Mouse (Mus musculus): ENCODE measurements around the gene Mtx1. TPM values are rescaled to one million over a fixed set of nuclear protein-coding genes. Genes with fewer than 3 reads are reported as not detected.
"Not testable (repeated sequence)": the region's sequence is repeated elsewhere in the genome, so short reads cannot be mapped to it uniquely, and the experiment has no call there.

Gene Mtx1
- polyA plus RNA-seq, 1 experiment from 2014 or later: 167 TPM

- Histone ChIP-seq H3K9me3 (replicated peaks) (no peaks in the 10 kb centered on the region), H3K27me3 (replicated peaks) (no peaks in the 10 kb centered on the region), H3K4me2 (peak within 1 kb of the TSS; percentile 89), H3K4me1 (peaks cover 31% of the 10 kb centered on the region), H3K4me3 (peak within 1 kb of the TSS; percentile 82), H3K9ac (peak within 1 kb of the TSS; percentile 84), H3K36me3 (peaks cover 82% of the 10 kb centered on the region), H3K27ac (peak within 1 kb of the TSS; percentile 80)
- ATAC-seq: peak; percentile 92
- under 1% methylated on average over 43 of the region's 43 CpGs for WGBS (ENCODE audit: insufficient replicate concordance)
Measured at GRCm38 (mm10) chr3:89177242-89178106, 49.4 kb downstream of the Mtx1 start, which contains the start of gene Scamp3. Scamp3 (plus strand) TSS chr3:89177473.

GRCm38 (mm10) chr3:89176421-89176820 is 50.5 kb downstream of the Mtx1 start:
- Histone ChIP-seq H3K27ac (peak overlapping the region; percentile 30; the same call in 1 of the 2 replicates), H3K9ac (peak overlapping the region; percentile 0; the same call in 1 of the 2 replicates), H3K36me3 (peaks cover 82% of the 10 kb centered on the region), H3K9me3 (replicated peaks) (no peaks in the 10 kb centered on the region), H3K4me2 (peak overlapping the region; percentile 89), H3K27me3 (replicated peaks) (no peaks in the 10 kb centered on the region), H3K4me1 (peaks cover 24% of the 10 kb centered on the region), H3K4me3 (no peak overlapping the region)
- WGBS (ENCODE audit: insufficient replicate concordance): 84% methylated on average over 7 of the region's 7 CpGs
- ATAC-seq: no peak

GRCm38 (mm10) chr3:89175544-89175943 is 51.3 kb downstream of the Mtx1 start:
- Histone ChIP-seq H3K27ac (no peak overlapping the region), H3K4me1 (peaks cover 24% of the 10 kb centered on the region), H3K4me2 (no peak overlapping the region), H3K4me3 (no peak overlapping the region), H3K9me3 (replicated peaks) (no peaks in the 10 kb centered on the region), H3K9ac (no peak overlapping the region), H3K27me3 (replicated peaks) (no peaks in the 10 kb centered on the region), H3K36me3 (peaks cover 82% of the 10 kb centered on the region)
- 85% methylated on average over 10 of the region's 10 CpGs for WGBS (ENCODE audit: insufficient replicate concordance)
- no peak for ATAC-seq

DNA sequence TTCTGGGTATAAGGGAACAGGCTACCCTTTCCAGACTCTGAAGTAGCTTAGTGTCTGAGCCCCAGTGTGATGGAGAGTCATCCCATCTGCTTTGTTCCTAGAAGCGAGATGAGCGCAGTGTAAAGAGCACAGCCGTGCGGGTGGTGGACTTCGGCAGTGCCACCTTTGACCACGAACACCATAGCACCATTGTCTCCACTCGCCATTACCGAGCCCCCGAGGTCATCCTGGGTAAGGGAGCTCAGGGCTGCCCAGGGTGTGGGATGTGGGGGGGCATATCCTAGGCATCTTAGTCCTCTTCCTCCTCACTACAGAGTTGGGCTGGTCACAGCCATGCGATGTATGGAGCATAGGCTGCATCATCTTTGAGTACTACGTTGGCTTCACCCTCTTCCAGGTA is 52.0 kb downstream of the Mtx1 start:
- Histone ChIP-seq H3K27me3 (replicated peaks) (no peaks in the 10 kb centered on the region), H3K4me3 (no peak overlapping the region), H3K4me1 (peaks cover 24% of the 10 kb centered on the region), H3K9ac (0 out of 2 replicates have a peak overlapping the region, but pooled peaks have one; percentile 12), H3K27ac (no peak overlapping the region), H3K9me3 (replicated peaks) (no peaks in the 10 kb centered on the region), H3K4me2 (no peak overlapping the region), H3K36me3 (peaks cover 82% of the 10 kb centered on the region)
- ATAC-seq: no peak
- WGBS (ENCODE audit: insufficient replicate concordance): 88% methylated on average over 11 of the region's 11 CpGs

DNA sequence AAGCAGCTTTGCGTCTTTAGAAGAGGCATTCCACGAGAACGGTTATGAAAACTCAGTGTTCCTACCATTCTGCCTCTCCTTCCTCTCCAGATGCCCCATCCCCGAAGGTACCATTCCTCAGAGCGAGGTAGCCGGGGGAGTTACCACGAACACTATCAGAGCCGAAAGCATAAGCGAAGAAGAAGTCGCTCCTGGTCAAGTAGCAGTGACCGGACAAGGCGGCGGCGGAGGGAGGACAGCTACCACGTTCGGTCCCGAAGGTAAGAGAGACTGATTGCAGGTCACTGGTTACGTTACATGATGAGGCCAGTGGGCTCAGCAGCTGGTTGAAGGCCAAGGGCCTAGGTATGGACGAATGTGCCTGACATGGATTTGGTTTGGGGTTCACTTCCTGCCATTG is 59.9 kb downstream of the Mtx1 start:
- 88% methylated on average over 19 of the region's 19 CpGs for WGBS (ENCODE audit: insufficient replicate concordance)
- Histone ChIP-seq H3K4me1 (peaks cover 31% of the 10 kb centered on the region), H3K4me2 (peak overlapping the region; percentile 74; the same call in 1 of the 2 replicates), H3K27me3 (replicated peaks) (no peaks in the 10 kb centered on the region), H3K36me3 (peaks cover 58% of the 10 kb centered on the region), H3K9me3 (replicated peaks) (no peaks in the 10 kb centered on the region), H3K4me3 (no peak overlapping the region), H3K9ac (no peak overlapping the region), H3K27ac (no peak overlapping the region)
- no peak for ATAC-seq

DNA sequence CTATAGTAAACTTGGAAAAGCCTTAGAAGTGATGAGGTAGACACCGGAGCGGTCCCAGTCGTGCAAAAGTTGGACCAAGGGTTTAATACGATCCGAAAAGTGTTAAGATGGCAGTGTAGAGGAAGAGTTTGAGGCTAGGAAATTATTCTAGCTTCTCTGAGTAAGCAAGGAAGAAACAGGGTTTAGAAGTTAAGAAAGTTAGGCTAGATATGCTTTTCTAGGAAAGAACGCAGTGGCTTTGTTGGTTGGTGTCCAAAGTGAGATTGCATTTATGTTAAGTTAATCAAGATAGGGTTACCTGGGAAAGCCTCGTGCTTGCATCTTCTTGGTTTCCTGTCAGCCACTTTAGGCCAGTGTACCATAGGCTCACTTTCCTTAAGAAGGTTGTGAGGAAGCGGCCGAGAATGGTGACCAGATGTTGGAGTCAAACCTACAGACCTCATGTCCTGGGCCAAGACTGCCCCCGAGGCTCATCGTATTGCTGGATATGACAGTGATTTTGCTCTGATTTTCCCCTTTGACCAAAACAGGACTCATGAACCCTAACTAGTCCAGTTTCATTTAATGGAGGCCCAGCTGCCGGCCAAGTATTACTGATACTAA is 61.5 kb downstream of the Mtx1 start:
- Histone ChIP-seq H3K4me3 (peak overlapping the region; percentile 89), H3K27ac (peak overlapping the region; percentile 97), H3K4me1 (peaks cover 37% of the 10 kb centered on the region), H3K36me3 (peaks cover 42% of the 10 kb centered on the region), H3K27me3 (replicated peaks) (no peaks in the 10 kb centered on the region), H3K9me3 (replicated peaks) (no peaks in the 10 kb centered on the region), H3K9ac (peak overlapping the region; percentile 93), H3K4me2 (peak overlapping the region; percentile 74)
- 15% methylated on average over 12 of the region's 12 CpGs for WGBS (ENCODE audit: insufficient replicate concordance)
- ATAC-seq: no peak

DNA sequence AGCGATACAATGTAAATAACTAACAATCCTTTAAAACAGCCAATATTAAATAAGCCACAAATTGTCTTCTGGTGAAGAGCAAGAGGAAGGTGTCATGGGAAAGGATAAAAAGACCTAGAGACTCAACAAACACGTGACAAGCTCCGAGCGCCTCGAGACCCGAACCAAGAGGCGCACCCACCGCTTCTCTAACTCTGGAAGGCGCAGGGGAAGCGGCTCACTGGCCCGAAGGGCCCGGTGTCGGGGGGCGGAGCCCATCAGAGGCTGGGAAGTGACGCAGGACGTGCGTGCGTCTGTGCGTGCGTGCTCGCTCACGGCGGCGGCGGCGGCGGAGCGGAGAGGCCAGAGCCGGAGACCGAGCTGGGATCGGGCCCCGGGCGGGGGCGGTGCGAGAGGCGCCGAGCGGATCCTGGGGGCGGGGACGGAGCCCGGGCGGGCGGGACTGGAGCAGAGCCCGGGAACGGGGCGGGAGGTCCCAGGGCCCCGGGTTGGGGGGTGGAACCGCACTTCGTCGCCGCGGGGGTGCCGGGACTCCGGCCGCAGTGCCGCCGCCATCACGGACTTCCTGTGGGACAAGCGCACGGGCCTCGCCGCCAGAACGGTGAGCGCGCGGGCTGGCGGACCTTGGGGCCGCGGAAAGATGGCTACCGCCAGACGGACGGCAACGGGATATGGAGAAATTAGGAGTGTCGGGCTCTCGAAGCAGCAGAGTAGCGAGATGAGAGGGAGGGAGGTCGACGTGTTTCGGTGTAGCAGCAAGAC is 62.2 kb downstream of the Mtx1 start, which contains the start of gene Clk2:
Gene Clk2 (plus strand): TSS at position 290 of the 762 bp plus-strand sequence.
- peak within 1 kb of the TSS; percentile 97 for H3K27ac ChIP-seq
- H3K4me2 ChIP-seq: peak within 1 kb of the TSS; percentile 74
- peaks cover 44% of the 10 kb centered on the region for H3K4me1 ChIP-seq
- H3K4me3 ChIP-seq: peak within 1 kb of the TSS; percentile 89
- under 1% methylated on average over 77 of the region's 79 CpGs for WGBS (ENCODE audit: insufficient replicate concordance)
- H3K27me3 ChIP-seq (replicated peaks): peaks cover 2% of the 10 kb centered on the region; the same call in 1 of the 2 replicates
- peak; percentile 98 for ATAC-seq
- H3K9ac ChIP-seq: peak within 1 kb of the TSS; percentile 93
- H3K36me3 ChIP-seq: peaks cover 35% of the 10 kb centered on the region
- no peaks in the 10 kb centered on the region for H3K9me3 ChIP-seq (replicated peaks)

- Histone ChIP-seq H3K9ac (peak overlapping the region; percentile 93), H3K4me2 (peak overlapping the region; percentile 74), H3K4me1 (peaks cover 54% of the 10 kb centered on the region), H3K27ac (peak overlapping the region; percentile 97; the same call in 1 of the 2 replicates), H3K36me3 (peaks cover 26% of the 10 kb centered on the region), H3K4me3 (peak overlapping the region; percentile 89), H3K27me3 (replicated peaks) (peaks cover 11% of the 10 kb centered on the region), H3K9me3 (replicated peaks) (no peaks in the 10 kb centered on the region)
- no peak for ATAC-seq
- 54% methylated on average over 5 of the region's 5 CpGs for WGBS (ENCODE audit: insufficient replicate concordance)
Measured at GRCm38 (mm10) chr3:89163643-89164245, 63.1 kb downstream of the Mtx1 start.

DNA sequence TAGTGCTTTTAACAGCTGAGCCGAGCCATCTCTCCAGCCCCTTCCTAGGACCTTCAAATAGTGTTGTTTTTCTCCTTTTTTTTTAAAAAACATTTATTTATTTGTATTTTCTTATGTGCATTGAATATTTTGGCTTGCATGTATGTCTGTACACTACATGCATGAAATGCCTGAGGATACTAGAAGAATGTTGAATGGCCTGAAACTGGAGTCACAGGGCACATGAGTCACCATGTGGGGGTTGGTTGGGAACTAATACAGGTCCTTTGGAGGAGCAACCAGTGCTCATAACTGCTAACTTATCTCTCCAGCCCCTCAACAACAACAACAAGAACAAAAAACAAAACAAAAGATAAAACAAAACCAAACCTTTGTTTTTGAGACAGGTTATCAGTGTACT is 63.8 kb downstream of the Mtx1 start:
- peaks cover 18% of the 10 kb centered on the region for H3K27me3 ChIP-seq (replicated peaks)
- H3K4me3 ChIP-seq: no peak overlapping the region
- H3K4me1 ChIP-seq: peaks cover 55% of the 10 kb centered on the region
- 69% methylated on average over 1 of the region's 1 CpGs for WGBS (ENCODE audit: insufficient replicate concordance)
- no peaks in the 10 kb centered on the region for H3K9me3 ChIP-seq (replicated peaks)
- no peak overlapping the region for H3K4me2 ChIP-seq
- H3K9ac ChIP-seq: no peak overlapping the region
- no peak for ATAC-seq
- peaks cover 20% of the 10 kb centered on the region for H3K36me3 ChIP-seq
- no peak overlapping the region for H3K27ac ChIP-seq

GRCm38 (mm10) chr3:89161786-89162185 is 65.1 kb downstream of the Mtx1 start:
- Histone ChIP-seq H3K27ac (no peak overlapping the region), H3K4me3 (no peak overlapping the region), H3K9me3 (replicated peaks) (no peaks in the 10 kb centered on the region), H3K27me3 (replicated peaks) (peaks cover 29% of the 10 kb centered on the region), H3K4me1 (peaks cover 51% of the 10 kb centered on the region), H3K36me3 (peaks cover 7% of the 10 kb centered on the region), H3K9ac (no peak overlapping the region), H3K4me2 (no peak overlapping the region)
- 72% methylated on average over 4 of the region's 4 CpGs for WGBS (ENCODE audit: insufficient replicate concordance)
- no peak for ATAC-seq

- Histone ChIP-seq H3K27me3 (replicated peaks) (peaks cover 30% of the 10 kb centered on the region), H3K4me1 (peaks cover 45% of the 10 kb centered on the region)
- not testable (repeated sequence) for H3K36me3 ChIP-seq; H3K4me2 ChIP-seq; ATAC-seq; H3K9ac ChIP-seq; H3K9me3 ChIP-seq (replicated peaks); H3K27ac ChIP-seq; H3K4me3 ChIP-seq
Measured at GRCm38 (mm10) chr3:89161207-89161606, 65.7 kb downstream of the Mtx1 start.

Measured in liver, embryonic 12.5 days (tissue).